Mouse (Mus musculus) activated CD4-positive, CD25-positive, alpha-beta regulatory T cell, adult 4 months (primary cell): Measurements from ENCODE around the gene Kptn. TPM values are rescaled to one million over a fixed set of nuclear protein-coding genes. Genes with fewer than 3 reads are reported as not detected.

Experiments used
- ATAC-seq: one replicate; pipeline ENCODE4 v1.8.0; 2017
- polyA plus RNA-seq, 2 experiments: library from polyadenylated mRNA; unstranded; fragments of 100-300 nt; shearing (Covaris generic); gene quantifications; one replicate each; pipeline ENCODE4 v1.2.1; 2017

Kptn gene
- 10 to 100 TPM; 18.6 to 21.8 TPM for polyA plus RNA-seq

DNA sequence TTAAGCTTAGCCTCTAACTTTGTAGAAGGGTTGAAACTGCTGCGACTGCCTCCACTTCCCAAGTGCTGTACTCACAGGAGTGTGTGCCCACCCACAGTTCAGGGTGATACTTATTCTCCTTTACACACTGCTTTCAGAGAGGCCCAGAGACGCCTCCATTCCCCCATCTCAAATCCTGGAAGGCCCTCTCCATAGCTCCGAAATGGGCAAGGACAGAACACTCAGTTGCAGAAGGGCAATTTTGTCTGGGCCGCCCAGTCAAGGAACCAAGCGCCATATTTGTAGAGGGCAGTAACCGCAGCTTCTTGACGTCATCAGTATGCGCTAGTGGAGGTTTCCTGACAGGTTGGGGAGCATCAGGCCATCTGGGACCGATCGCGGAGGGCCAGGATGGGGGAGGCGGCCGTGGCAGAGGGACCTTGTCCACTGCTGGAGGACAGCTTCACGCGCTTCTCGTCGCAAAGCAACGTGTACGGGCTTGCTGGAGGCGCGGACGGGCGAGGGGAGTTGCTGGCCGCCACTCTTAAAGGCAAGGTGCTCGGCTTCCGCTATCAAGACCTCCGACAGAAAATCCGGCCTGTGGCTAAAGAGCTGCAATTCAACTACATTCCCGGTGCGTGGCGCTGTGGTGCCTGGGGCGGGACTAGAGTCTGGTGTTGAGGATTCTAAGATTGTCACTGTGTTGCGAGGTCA, at the start of gene Kptn:
TSS of gene Kptn (plus strand) at position 327 of the 693 bp plus-strand sequence.
- ATAC-seq, result peak; percentile 79

DNA sequence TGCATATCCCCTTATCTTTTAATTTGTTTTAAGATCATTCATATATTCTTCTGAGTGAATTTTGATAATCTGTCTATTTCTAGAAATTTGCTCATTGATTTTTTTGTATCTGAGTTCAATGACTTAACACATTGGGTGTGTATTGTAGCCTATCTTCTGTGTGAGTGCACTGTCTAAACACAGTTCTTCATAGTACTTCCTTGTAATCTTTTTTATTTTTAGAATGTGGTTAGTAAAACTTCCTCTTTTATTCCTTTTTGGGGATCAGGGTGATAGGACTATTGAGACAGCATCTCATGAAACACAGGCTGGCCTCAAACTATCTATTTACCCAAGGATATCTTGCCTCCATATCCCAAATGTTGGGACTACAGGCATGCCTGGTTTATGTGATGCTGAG, 48.8 kb upstream of the Kptn start:
- ATAC-seq, result no peak

DNA sequence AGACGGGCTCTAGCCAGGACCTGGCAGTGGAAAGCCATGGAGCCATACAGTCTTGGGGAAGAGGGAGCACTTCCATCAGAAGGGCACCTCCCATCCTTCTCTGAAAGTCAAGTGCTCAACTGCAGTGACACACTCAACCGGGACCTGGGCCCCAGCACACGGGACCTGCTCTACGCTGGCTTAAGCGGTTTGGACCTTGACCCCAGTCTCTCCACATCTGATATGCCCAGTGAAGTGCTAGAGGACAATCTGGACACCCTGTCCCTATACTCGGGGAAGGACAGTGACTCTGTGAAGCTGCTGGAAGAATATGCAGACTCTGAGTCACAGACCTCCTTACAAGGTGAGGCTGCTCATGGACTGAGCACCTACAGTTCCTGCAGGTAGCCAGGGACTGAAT, 47.8 kb upstream of the Kptn start:
- no peak for ATAC-seq

DNA sequence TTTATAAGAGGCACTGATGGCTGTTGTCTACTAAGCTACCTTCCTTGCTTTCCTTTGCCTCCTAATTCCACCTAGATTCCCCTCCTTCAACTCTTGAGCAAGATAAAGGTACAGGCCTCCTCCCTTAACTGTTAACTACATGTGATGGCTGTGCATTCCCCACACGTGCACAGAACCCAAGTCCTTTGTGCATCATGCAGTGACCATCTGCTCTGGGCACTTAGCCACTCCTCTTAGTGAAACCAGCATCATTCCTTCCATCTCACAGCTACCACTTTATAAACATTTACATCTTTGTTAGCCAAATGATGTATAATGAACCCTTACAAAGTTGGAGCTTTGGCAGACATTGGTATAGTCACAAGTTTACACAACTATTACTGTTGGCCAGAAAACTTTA, 39.7 kb upstream of the Kptn start:
- ATAC-seq, result no peak

DNA sequence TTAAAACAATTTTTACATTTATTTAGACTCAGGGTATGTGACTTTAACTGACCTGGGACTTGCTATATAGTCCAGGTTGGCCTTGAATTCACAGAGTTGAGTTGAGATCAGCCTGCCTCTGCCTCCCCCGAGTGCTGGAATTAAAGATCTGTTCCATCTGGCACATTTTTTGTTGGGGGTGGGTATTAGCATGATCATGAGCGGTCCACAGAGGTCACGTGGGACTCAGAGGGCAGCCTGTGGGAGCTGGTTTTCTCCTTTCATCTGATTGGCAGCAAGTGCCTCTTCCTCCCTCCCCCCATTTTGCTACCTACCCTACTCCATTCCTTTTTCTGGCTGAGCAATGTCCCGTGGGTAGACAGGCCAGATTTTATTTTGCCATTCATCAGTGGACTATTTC, 39.1 kb upstream of the Kptn start:
- no peak for ATAC-seq

DNA sequence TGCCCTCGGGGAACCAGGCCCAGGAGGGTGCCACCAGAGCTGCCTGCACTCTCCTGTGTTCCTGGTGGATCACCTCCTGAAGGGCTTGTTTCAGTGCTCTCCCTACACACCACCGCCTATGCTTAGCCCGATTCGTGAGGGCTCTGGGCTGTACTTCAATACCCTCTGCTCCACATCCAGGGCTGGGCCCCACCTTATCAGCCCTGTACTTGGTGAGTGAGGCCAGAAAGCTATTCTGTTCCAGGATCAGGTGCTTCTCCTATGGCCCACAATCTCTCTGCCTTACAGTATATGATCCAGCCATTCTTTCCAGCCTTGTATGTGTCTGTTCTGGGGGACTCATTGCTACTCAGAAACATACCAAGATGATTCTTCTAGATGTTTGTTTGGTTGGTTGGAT, 36.3 kb upstream of the Kptn start:
- ATAC-seq, result no peak

DNA sequence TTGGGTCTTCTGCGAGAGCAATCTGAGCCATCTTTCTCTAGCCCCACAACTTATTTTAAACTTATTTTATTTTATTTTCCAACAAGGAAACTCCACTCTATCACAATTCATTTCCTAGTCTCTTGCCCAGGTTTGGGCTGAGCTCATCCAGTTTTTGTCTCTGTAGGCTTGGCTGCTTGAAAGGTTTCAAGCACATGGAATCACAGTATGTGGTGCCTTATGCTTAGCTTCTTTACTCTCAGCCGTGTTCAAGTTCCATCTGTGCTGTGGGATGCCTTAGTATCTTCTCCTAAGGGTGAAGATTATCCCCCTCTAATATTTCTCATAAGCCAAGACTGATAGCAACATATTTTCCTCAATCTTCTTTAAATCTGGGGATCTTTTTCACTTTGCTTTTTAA, 32.1 kb upstream of the Kptn start:
- ATAC-seq, result no peak

DNA sequence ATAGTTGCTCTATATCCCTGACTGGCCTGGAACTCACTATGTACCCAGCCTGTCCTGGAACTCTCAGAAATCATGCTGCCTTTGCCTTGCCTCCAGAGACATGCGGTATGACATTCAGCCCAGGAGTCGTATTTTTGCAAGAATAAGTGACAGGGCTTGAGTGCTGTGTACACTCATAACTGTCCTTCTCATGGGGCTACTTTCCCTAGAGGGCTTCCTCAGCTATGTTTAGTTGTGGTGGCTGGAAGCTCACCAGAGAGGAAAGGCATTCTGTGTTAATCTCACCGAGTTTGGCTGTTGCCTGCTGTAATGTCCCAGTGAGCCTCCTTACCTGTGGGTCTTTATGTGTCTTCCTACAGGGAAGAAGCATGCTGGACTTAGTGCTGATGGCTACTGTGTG, 25.1 kb upstream of the Kptn start:
- no peak for ATAC-seq

DNA sequence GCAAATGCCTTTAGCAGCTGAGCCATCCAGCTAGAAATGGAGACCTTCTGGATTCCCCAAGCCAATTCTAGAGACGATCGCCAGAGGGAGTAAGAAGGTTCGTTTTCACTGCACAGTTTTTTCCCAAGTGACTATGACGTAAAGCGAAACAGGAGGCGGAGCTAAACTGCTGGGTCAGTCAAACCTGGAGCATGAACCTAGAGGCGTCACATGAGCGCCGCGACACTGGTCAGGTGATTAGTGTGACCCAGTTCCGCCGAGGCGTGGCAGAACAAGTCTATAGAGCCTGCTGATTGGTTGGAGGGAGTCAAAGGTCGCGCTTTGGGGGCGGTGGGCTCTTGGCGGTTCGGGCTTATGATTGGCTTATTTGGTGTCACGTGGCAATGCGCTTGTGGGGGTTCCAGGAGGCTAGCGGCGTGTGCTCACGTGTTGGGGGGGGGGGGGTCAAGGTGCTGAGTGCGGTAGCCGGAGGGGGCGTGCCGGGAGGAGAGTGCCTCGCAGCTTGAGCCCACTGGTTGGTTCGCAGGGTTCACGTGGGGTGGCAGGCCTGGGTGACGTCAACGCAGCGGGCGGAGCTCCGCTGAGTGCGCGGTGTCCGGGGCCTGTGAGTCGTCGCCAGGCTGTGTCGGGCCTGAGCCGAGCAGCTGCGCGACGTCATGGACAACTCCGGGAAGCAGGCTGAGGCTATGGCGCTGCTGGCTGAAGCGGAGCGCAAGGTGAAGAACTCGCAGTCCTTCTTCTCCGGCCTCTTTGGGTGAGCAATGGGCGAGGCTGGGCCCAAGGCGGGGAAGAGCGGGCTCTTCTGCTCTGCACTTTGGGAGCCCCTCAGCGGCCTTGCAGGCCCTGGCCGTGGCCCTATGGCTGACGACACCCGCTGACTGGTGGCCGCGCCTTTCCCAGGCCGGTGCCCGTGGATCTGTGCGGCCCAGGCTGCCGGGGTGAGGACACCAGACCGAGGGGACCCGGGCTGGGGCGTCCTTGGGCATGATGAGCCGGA, 21.4 kb upstream of the Kptn start, which contains the start of gene Napa:
TSS of gene Napa (plus strand) at position 438 of the 997 bp plus-strand sequence.
- peak; percentile 91 for ATAC-seq

DNA sequence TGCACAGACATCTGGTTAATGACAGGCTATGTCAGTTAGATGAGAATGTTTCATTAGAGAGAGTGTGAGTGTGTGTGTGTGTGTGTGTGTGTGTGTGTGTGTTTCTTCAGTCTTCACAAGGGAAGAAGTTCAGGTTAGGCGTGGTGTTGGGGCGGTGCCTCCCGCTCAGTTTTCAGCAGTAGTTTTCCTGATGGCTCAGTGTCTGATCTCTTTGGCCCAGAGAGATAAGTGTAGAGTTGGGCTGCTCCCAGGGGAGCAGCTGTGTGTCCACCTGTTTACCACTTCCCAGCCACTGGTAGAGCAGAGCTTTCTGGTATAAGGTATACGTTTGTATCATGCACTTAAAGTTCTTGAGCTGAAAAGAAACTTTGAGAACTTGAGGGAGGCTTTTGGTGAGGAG, 19.8 kb upstream of the Kptn start:
- no peak for ATAC-seq

DNA sequence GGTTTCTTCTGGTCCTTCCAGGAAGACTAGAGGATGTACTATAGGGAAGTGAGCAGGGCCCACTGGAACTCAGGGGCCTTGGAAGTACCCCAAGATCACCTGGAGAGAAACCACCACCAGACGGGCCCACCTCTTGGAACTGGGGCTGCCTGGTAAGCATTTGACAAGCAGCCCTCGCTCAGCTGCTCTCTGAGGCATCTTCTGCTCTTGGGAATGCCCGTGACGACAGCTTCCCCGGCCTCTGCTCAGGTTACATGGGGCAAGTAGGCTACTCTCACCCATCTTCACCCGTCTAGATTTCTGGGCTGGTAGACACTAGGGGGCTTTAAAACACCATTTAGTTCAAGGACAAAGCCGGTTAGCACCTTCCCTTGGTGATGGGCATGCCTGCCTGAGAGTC, 18.6 kb upstream of the Kptn start:
- ATAC-seq, result no peak

DNA sequence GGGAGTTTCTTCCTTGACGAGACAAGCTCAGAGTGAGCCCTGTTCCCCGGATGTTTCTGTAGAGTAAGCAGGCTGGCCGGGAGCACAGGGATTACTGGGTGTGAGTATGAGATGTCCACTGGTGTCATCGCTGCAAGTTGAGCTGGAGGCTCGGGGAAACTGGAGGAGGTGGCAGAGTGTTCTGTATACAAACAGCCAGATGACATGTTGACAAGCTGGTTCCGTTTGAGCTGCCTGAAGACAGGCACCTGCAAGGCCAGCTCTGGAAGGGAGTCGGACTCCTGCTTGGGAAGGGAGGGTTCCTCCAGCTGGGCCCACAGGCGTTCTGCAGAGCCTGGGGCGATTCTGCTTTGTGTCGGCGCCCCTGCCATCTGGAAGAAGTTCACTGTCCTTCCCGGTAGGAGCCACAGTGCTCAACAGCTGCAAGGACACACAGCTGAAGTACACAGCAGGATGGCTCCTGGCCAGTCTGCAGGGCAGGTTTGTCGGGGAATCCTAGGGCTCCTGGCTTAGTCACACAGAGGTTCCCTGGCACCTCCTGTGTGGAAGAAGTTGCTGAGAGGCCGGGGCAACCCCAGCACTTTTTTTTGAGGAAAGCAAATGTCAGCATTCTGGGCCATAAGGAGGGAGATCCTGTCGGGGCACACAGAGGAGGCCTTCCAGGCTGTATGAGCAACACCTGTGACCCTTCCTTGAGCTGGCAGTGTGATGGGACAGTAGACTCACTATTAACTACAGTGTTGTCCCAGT, 17.8 kb upstream of the Kptn start:
- ATAC-seq, result no peak

DNA sequence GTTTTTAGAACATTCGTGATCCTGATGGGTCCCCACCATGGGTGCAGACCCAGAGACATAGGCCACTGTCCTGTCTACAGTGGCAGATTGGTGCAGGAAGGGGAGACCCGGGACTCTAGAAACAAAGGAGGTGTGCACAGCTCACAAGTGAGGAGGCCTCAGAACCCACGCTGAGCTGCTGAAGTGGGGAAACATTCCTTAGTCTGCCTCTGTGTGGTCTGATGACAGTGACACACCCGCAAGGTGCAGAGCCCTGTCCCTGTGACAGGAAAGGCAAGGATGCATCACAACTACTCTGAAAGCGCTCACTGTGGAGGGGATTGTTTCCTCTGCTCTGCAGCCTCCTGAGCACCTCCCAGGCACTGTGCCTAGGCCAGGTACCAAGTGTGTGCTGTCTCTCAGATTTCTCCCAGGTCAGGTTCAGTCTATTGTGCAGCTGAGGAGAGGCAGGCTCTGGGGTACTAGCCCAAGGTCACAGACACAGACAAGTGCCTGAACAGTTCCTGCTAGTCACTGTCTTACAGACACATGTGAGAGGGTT, 16.9 kb upstream of the Kptn start:
- ATAC-seq, result no peak

DNA sequence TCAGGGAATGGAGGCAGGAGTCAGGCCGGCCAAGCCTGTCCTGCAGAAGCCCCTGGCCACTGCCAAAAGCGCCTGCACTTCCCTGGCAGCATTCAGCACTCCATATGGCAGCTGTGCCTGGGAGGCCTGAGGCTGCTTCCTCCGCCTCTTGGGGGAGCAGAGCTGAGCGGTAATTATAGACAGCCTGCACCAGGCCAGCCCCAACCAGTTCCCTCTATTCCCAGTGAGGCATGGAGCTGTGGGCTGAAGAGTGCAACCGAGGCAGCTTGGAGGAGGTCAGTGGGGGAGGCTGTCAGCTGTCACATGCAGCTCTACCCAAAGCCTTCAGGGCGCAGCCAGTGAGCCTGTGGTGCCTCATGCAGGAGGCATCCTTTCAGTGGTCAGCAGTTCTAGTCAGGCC, 15.9 kb upstream of the Kptn start:
- no peak for ATAC-seq

DNA sequence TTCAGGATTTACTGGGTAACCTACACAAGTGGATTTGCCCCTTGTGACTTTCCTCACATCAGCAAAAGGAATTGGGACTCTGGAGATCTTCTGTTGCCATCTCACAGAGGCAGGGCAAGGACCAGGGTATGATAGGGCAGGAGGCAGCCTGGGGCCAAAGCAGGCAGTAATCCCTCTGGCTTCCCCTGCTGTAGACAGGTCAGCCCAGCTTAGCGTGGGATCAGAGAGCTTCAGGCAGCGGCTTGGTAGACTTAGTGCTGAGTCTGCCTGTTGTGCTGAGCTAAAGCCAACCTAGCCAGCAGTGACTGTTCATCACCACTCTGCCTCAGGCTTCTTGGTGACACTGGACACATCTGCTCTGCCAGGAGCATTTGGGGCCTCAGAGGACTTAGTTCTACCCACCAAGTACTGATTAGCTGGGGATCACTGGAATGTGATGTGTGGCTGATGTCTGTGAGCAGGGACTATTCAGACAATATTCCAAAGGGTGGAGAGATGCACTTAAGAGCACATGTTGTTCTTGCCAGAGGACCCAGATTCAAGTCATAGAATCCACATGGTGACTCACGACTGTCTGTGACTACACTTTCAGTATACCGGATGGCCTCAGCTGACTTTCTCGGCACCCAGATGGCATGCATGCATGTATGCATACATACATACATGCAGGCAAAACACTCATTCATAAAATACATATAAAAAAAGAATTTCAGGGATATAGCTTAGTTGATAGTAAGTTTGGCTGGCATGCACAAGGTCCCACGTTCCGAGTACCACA, 14.9 kb upstream of the Kptn start:
- no peak for ATAC-seq

DNA sequence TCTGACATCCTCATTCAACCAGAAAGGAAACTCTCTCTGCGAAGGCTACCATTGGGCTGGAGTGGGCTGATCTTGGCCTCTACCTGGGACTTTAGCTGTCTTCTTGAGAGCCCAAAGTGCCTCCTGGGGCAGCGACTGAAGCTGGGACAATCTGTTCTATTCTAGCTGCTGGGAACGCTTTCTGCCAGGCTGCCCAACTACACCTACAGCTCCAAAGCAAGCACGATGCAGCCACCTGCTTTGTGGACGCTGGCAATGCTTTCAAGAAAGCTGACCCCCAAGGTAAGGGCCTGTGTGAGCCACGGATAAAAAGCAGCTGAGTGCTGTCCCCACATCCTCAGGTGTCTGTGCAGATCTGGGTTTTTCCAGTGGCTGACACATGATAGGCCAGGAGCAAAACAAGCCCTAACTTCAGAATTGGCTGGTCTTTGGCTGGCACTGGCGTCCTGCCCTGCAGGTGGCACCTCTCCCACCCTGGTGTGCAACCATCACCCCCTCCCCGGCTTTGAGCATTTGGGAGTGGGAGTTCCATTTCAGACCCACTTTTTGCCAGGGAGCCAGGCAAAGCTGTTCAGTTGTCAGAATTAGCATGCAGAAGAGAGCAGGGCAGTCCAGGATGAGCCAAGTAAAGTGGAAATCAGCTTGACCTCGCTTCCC, 10.7 kb upstream of the Kptn start:
- ATAC-seq, result no peak

DNA sequence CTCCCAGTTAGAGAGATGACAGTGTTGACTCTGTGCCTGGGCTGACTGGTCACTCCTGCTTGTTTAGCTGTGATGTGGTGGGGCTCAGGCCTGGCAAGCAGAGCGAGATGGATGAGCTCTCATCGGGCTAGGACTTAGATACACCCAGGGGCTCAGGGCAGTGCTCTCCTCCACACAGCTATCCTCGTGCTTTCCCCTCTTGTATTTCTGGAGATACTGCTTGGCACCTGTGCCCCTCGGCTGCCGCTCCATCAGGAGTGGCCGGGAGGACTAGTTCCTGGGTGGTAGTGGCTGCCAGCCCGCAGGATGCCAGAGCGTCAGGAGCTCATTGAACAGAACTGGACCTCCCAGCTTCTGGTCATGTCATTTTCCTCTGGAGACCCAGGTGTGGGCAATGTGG, 9.5 kb upstream of the Kptn start:
- no peak for ATAC-seq

DNA sequence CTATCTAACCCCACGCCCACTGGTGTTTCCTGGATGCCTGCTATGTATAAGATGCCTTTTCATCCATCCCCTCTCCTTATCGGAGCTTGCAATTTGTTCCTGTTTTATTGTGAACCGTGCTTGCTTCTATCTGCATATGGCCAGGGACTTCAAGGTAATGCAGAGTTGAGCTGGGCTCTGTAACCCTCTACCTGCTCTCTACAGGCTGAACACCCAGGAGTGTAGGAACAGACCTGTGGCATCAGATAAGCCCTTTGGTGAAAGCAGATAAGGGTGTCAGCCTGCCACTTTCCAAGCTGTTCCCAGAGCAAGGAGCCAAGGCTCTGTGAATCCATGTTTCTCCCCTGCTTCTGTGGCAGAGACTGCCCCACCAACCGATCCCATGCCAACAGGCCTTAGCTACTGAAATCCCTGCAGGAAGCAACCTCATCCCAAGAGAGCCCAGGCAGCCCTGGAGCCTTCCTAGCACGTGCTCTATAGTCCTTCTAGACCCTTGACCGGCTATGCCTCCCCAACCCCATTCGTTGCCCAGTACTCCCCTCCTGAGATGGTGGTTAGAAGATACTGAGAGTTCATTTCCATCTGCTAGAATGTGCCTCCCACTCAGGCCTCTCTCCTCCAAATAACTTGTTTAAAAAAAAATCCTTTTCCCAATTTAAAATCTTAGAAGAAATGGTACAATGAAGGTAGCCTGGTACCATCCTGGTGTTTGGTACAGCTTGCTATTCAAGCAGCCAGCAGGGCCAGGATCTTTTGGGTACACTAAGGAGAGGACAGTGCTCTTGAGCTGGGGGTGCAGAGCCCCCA, 8.2 kb upstream of the Kptn start:
- no peak for ATAC-seq

DNA sequence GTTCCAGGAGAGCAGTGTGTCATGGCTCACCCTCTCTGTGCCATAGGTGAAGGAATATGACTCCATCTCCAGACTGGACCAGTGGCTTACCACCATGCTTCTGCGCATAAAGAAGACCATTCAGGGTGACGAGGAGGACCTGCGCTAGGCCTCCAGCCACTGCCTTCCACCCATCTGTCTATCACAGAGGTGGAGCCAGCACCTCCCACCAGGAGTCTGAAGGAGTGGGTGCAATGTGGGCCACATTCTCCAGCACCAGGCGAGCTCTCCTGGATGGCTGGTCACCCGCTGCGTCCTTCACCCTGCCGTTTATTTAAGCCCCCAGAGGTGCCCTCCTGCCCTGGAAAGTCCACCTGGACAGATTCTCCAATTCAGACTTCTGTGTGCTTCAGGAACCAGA, 3.3 kb upstream of the Kptn start:
- no peak for ATAC-seq

DNA sequence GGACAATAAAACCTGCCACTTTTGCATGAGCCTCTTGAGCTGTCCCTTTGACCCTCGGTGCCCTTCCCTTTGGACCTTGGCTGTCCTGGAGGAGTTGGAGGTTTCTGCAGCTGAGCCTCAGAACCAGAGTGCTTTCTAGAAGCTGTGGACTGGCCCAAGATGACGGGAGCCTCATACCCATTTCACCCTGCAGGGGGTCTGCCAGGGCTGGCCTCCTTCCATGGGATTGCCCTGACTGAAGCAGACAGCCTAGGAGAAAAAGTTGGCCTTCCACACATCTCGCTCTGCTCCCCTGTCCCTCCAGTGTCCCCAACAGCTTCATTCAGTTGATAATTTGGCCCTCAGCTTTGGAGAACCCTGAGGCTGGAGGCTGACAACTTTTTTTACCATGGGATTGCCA, 2.6 kb upstream of the Kptn start:
- ATAC-seq, result no peak

DNA sequence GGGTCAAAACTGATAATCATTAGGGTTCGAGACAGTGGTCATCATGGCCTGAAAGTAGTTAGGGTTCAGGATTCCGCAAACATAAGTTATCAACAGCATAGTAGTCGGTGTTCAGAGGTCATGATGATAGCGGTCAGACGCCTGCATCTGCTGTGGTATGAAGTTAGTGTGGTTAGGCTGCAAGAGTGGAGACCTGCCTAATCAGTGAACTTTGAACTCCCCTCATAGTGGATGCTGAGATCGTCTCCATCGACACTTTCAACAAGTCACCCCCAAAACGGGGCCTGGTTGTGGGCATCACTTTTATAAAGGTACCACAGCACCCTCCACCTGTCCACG, 536 bp downstream of the Kptn start:
- ATAC-seq, result no peak
